Mouse (Mus musculus) olfactory bulb, adult 2 months (tissue): ENCODE results near the gene Ifngr2.

Experiments used
- CTCF ChIP-seq: fragments of 200-500 bp; IDR thresholded peaks from 2 replicates; pipeline ENCODE4 v1.5.1; 2012; ENCODE audit warnings: low read depth, mild to moderate bottlenecking, low read length, moderate library complexity; ENCODE audit not compliant: insufficient read depth
- POLR2A ChIP-seq: fragments of 200-500 bp; IDR thresholded peaks from 2 replicates; pipeline ENCODE4 v1.6.1; 2012; ENCODE audit warnings: mild to moderate bottlenecking, low read depth, low read length, moderate library complexity; ENCODE audit not compliant: insufficient read depth

DNA sequence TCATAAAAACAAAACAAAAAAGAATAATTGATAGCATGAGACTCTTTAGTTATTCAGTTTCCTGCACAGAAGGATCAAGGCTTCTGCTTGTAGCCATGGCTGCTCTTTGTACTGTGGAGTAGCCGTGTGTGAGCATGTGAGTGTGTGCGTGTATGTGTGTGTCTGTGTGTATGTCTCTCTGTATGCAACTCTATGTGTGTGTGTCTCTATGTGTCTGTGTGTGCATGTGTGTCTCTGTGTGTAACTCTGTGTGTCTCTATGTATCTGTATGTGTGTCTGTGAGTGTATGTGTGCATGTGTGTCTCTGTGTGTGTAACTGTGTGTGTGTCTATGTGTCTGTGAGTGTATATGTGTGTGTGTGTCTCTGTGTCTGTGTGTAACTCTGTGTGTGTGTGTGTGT, 2.1 kb downstream of the Ifngr2 start:
- TF ChIP-seq CTCF (no peak), POLR2A (no peak)
